Mouse (Mus musculus) spleen, postnatal 14 days (tissue): Measurements from ENCODE around the gene Gpc6.

Experiments used
- DNase-seq, 2 experiments: peaks; one replicate each; pipeline ENCODE4 v3.0.0; 2021 to 2022; ENCODE audit warnings: low spot score in 2 of 2

The Gpc6 gene

DNA sequence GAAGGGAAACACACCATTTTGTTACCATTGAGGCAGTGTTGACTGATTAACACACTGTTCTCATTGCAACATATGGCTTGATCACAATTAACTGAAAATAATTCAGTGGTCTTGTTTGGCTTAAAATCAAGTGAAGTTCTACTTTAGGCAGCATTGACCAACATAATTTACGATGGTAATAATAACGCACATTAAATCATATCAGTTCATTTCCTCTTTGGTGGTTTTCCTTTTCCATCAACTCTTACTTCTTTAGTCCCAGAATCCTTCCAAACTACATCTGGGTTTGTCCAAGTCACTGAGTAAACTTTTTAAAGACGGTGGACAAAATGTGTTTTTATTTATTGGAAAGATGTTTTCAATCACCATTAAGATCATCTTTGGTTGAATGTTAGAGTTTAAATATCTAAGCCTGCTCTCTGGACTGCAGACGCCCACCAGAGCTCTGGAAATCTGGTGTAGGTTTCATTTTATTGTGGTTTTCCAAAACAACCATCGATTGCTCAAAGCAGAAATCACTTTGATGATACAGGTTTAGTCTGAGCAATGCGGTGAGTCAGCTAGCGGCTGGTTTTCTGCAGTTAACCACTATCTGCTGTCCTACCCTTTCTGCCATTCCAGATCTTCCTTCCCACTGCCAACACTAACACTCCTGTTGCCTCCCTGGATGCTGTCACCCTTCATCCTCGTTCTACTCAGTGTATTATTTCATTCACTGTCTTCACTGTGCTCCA, 314.7 kb downstream of the Gpc6 start:
- no peak for DNase-seq

DNA sequence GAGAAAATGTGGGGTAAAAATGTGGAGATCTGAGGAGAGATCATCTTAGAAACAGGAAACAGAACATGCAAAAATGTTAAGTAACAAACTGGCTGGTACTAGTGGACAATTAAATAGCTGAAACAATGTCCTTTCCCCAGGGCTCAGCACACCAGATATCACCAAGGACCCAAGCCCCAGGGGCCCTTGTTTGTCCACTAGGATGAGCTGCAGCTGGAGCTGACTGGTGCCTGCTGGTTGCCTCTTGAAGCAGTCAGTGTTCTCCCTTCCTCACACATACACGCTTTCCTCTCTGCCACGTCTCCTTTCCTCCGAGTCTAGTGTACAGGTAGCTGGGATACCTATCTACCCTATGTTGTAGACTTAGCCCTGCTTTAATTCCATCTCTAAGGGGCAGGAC, 320.5 kb downstream of the Gpc6 start:
- no peak for DNase-seq

DNA sequence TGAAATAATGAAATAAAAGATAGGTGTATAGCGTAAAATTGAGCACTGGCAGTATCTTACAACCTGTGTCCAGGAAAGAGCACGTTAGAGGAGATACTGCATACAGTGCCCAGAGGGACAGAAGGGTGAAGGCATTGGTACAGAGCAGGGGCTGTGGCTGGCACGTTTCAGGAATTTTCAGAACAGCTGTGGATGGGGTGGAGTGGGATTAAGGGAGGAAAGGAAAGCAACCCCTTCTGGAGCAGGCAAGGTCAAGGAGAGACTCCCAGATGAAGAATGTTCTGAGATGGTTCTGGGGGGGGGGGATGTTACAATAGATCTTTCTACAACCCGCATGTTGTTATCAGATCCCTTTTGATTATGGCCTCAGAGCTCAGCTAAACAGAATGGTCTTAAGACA, 331.1 kb downstream of the Gpc6 start:
- DNase-seq: no peak

DNA sequence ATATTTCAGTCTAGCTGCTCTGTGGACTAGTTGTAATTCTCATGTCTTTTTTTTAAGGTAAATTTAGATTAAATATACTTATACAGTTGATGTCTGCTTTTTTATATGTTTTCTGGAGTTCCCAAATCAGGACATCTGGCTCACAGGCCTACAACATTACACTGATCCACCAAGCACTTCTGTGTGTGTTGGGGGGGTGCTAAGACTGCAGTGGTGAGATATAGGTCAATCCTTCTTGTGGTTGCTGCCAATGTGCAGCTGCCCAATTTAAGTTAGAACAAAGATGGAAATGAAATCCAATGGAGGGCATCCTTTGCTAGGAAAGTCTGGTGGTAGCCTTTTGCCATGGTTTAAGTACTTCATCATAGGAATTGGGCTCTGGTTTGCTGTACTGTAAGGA, 340.5 kb downstream of the Gpc6 start:
- DNase-seq: no peak

DNA sequence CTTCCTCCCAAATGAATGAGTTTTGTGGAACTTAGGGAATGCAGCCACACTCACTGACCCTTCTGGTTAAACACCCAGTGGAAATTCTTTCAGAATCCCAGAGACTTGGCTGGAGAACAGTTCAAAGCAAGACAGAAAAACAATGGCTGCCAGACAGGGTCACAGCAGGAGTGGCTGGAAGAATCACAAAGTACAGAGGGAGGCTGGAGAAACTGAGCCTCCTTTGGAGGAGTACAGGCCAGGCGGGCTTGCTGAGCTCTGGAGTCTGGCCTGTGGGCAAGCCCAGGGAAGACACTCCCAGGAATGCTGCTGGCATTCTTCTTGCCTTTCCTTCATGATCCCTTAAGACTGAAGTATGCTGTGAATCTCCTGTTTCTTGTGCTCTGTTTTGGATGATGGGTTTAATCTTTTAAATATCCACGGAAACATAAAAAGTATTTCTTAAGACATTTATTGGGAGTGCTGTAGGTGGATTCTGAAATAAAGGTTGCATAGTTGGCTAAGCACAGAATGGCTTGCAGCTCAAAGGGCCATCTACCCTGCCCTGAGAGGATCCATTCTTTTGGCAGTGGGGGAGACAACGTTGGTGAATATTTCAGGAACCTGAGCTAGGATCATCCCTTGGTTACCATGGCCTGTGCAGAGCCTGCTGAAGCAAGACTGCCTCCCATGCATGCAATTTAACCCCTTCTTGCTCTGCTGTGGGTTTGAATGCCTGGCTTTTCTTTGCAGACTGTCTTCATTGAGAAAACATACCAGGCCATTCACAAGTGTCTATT, 342.9 kb downstream of the Gpc6 start:
- no peak for DNase-seq

DNA sequence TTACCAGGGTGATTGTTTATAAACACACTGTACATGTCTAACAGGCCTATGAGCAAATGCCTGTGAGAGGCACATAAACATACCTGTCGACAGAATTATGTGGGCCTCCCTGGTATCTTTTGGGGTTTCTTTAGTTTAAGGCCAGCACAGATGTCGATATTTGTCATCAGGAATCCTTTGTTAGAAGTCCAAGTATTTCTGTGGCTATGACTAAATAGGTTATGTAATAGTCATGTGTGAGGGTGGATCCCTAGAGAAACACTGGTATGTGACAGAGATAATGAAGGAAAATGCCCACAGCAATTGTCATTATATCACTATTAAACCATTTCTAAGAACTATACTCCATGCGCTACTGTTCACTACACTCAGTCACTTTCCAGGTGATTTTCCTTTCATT, 358.5 kb downstream of the Gpc6 start:
- no peak for DNase-seq

DNA sequence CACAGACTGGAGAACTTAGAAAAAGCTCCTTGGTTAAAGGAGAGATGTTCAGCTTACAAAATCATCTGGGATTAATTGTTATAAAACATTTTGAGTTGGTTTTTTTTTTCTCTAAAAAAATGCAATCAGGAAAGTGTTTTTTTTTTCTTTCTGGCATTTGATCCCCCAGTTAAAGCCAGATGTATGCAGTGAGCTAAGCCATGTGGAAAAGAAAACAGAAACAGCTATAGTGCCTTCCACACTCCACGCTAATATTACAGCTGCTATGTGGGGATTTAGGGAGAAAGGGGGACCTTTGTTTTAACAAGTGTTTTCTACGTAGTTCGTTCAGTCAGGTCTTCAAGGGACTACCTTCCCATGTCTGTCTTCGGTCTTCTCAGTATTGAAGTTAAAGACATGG, 368.6 kb downstream of the Gpc6 start:
- DNase-seq: no peak

DNA sequence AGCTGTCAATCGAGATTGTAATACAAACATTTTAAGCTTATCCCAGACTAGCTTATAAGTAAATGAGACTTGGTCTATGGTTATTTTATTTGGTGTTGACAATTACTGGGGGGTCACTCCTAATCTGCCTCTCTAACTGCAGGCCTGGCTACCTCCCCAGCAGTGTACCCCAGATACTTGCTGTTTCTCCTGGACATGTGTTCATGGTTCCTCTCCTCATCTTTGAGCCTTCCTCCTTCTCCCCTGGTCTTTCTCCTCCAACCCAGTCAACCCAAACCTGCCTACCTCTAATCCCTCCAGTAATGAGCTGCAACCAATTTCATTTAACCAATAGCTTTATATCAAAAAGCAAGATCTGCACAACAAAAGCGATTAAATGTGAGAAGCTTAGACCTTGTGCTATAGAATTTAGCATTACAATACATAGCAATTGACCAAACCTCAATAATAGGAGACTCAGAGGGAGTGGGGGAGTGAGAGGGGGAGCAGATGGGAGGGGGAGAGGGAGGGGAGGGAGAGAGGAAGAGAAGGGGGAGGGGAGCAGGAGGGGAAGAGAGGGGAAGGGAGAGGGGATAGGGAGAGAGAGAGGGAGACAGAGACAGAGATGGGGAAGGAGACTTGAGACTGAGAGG, 371.2 kb downstream of the Gpc6 start:
- no peak for DNase-seq

DNA sequence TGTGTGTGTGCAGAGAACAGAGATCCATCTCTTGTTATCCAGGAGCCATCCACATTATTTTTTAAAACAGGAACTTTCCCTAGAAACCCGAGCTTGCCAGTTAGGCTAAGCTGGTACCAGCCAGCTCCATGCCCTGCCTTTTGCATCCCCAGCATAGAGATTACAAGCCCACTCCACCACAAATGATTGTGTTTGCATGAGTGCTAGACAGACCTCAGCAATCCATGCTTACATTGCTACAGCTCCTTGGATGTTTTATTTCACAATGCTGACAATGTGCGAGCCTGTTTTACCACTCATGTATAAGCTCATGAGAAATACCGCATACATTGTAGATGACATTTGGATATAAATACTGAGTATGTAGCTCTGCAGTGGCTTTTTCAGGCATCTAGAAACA, 375.9 kb downstream of the Gpc6 start:
- no peak for DNase-seq

DNA sequence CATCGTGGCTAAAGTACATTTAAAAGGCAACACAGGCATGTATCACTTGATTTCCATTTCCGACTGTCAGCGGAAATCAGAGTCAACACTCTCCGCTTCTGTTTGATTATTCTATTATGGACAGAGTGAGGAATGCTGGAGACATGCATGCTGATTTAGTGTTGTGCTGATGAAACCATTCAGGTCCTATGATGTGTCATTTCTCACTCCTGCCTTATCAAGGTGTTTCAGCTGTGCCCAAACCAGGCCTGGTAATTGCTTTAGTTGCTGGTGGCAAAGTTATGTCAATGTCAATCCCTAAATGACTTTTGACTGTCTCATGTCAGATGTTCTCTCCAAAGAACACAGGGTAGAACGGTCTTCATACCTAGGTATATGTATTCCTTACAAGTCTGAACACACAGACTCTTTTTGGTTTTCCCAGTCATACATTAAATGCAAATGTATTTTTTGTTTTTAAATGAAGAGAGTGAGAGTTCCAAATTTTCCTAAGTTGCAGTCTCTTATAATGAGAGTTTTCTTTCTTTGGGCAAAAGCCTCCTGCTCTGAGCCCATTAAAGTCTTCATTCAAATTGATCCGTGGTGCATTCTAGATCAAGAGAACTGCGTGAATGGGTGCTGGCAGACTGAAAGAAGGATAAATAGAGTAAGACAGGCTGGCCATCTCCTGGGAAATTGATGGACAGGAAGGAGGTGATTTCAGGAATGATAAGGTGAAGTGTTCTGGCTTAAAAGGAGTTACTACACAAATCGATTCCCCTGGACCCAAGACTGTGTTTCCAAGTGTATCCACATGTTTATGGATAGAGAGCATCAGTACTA, 379.0 kb downstream of the Gpc6 start:
- DNase-seq: no peak

DNA sequence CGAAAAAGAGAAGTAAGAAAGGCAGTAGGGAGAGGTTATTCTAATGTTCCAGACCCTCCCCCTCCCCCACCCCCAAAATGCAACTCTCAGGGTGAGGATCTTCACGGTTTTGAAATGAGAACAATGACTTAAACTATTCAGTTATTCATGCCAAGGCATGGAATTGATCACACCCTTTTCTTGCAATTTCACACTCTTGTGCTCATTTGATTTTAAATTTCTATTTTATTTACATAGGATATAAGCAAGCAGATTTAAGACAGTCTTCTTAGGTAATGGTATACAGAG, 379.6 kb downstream of the Gpc6 start:
- DNase-seq: no peak

DNA sequence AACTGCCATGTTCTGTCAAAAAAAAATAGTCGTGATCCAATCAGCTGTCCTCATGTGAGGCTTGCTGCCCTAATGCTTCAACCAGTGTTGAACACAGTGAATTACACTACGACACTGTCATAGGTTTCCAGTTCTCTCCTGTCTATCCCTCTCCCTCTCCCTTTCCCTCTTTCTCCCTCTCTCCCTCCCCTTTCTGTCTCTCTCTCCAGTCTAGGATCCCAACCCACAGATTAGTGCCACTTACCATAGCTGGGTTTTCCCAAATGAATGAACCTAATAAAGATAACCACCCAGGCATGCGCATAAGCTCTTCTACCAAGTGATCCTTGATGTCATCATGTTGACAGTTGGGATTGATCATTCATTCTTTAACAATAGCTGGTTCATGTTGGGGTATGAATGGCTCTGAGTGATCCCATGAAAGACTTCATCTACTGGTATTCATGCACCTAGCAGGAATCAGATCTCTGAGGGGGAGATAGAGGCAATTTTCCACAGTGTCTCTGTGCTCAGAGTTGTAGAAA, 384.9 kb downstream of the Gpc6 start:
- no peak for DNase-seq

DNA sequence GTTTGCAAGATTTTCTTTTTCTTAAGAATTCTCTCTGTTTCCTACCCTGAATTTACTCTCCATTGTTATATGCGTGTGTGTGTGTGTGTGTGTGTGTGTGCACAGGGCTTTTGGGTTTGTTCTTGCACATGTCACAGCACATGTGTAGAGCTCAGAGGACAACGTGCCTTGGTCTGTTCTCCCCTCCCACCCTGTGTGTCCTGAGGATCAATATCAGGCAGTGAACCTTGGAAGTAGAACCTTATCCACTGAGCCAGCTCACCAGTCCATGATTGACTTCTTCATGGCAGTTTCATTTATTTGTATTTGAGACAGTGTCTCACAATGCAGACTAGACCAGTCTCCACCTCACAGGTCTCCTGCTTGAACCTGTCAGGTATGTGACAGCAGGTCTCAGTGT, 399.1 kb downstream of the Gpc6 start:
- no peak for DNase-seq

DNA sequence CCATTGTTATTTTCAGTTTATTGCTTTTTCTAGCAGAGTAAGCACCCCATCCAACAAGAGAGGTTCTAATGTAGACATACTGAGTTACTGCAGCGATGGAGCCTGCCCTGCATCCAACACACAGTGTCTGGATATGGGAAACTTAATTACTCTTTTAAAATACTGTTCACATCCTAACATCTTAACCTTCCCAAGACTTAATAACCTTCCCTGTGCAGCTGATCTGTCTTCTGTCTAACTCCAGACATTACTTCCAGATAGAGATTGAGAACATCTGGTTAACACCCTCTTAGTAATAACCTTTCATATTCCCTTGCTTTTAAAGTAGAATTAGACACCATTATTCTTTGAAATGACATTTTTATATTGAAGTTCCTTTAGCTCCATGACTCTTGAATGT, 407.1 kb downstream of the Gpc6 start:
- DNase-seq: no peak

DNA sequence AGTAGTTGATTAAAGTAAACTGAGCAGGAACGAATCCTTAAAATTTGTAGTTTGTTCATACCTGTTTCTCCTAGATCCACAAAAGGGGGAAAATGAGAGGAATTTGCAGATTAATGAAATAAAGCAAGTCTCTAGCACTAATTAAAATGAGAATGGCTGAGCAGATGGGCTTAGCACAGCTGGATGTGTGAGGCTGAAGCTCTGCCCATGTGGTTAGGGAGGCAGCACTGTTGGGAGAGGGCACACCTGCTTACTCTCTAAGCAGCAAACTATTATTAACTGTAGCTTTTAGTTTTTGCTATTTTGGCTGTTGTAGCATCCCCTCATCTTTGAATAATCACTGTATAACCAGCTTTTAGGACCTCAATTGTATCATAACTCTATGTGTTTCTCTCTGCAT, 412.2 kb downstream of the Gpc6 start:
- no peak for DNase-seq

DNA sequence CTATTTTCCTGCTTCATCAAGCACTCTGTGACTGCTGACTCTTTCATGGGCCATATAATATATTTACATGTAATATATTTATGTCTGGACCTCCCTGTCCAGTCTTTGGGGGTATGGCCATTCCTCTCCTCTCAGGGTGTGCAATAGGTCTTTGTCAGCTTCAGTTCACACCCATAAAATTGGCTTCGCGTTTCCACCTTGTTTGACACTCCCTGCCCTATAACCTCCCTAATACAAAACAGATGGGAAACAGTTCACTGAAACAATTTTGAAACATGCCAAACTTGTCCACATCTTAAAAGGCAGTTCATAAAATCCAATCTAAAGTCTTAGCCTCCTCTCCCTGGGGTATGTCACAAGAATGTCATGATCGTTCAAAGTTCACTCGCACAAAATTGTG, 415.4 kb downstream of the Gpc6 start:
- DNase-seq: no peak

DNA sequence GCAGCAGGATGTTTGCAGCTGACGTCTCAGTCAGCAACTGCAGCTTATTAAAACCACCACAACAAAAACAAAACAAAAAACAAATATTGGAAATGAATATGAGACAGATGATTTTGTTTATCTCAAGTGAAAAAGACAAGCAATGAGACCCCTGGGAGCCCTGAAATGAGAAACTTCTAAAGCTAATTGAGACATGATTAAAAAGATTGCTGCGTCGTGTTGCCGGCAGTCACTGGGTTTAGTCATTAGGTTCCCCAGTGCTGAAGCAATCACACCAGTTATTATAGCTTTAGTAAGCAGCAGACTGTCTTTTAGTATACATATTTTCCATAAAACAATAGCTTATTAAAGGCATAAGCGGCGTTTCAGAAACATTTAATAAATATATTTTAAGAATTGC, 419.4 kb downstream of the Gpc6 start:
- DNase-seq: no peak

DNA sequence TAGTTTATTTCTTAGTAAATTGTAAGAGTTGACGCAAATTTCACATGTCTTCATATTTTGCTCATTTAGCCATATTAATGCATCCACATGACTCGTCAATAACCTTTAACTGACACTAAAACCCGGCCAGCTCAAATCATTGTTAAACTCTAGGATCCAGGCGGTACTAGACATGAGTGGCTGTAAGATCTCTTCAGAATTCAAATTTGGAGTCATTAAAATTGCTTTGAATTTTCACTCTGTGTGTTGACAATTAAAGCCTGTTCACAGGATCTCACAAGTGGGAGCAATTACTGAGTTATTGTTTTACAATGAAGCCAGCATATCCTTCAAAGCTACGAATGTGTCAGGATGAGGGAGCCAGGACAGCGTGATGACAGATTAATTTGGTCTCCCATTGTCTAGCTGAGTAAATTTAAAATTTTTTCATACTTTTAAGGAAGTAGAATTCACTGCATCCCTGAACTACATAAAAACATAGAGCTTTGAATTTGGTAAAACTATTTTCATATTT, 421.3 kb downstream of the Gpc6 start:
- DNase-seq: no peak

DNA sequence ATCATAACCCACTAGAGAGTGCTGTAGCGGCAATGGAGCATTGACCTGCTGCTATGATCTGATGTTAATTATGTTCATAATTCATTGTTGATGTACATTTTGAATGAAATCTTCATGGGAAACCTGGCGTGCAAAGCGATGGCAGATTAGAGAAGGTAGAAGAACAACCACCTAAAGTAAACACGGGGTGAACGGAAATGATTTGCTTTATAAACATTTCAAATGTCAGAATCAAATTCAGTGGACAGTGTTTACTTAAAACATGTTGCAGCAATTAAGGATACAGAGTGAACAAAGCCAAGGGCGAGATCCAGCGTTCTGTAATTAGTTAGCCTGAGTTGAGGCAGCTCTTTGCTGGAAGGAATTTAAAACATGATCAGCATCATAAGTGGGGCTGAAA, 426.2 kb downstream of the Gpc6 start:
- no peak for DNase-seq

DNA sequence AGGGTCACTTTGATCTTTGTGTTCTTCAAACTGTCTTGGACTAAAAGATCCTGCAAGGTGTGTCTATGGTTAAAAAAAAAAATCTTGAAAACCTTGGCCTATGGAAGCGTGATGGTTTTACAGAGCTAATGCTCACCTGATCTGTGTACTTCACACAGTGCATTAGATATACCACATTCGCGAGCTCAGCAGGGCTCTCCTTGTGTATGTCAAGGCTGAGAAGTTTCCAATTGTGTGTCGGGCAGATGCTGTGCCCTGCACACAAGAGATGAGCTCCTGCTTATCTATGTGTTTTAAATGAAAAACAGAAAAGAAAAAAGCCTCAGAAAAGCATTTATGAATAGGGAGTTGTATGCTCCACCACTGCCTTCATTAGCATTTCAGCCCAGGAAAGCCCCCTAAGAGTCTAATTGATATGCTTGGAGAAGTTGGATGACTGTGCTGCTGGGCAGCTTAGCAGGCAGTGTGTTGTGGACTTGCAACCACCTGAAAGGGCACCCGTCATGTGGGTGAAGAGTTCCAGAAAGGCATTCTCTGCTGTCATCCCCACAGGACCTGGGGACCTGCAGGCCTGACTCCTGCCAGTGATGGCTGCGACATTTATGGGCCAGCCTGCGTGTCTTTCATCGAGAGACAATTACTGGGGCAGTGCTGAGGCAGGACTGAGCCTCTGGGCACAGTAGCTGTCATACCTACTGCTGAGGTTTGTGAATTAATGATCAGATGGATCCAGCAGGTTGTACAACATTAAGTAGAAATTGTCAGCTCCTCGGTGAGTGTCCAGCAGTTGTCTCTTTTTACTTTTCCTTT, 436.2 kb downstream of the Gpc6 start:
- DNase-seq: no peak

DNA sequence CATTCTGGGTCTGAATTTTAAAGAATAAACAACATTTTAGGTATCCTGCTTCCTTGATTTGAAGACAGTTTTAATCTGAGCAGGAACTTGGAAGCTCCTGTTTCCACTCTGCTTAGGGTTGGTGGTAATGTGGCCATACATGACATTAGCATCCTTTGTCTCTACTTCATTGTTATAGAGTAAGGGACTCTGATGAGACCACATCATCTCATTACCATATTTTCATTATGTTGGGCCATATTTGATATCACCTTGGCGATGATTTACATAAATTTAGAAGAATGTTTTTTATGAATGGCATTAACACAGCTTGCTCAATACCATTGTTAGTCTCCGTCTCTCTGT, 436.8 kb downstream of the Gpc6 start:
- DNase-seq: no peak
